Mouse (Mus musculus) embryo, embryonic 11.5 days (tissue): ENCODE data around the gene Noct.
"Not testable (repeated sequence)": the region's sequence is repeated elsewhere in the genome, so short reads cannot be mapped to it uniquely, and the experiment has no call there.

Source experiments
- DNase-seq: peaks from one replicate; pipeline ENCODE4 v3.0.0-alpha.2; 2012; ENCODE audit warnings: low read depth, low spot score

Noct gene

DNA sequence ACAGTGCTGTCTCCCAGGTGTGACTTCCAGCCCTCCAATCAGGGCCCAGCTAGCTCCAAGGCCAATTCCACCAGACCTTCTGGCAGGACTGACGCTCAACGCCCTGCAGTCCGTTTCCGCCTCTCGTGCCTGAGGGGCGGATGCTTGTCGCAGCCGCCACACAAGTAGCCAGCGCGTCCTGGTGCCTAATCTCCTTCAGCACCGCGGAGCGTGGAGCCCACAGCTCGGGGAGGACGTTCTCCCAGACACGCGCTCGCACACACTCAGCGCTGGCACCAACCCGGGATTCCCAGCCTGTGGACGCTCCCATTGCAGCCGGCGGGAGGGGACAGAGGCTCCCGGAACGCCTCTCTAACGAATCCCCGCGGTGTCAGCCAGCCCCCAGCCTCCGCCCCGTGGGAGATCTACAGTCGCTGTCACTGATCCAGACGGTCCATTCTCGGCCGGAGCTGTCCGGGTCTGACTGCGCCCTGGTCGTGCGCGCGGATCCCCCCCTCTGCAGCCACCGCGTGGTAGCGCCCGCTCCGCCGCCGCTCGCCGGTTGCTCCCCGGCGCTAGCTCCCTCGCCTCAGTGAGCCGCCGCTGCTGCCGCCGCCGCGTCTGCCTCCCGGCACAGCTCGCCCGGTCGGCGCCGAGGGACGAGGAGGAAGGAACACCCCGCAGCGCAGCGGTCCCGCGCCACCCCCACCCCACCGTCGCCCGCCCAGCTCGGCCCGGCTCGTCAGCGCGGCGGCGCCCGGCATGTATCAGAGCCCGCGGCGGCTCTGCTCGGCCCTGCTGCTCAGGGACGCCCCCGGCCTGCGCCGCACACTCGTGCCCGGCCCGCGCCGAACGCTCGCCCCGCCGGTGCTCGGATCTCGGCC lies at the start of gene Noct:
Noct (plus strand) TSS at position 85 of the 863 bp plus-strand sequence.
- DNase-seq = peak; percentile 79

DNA sequence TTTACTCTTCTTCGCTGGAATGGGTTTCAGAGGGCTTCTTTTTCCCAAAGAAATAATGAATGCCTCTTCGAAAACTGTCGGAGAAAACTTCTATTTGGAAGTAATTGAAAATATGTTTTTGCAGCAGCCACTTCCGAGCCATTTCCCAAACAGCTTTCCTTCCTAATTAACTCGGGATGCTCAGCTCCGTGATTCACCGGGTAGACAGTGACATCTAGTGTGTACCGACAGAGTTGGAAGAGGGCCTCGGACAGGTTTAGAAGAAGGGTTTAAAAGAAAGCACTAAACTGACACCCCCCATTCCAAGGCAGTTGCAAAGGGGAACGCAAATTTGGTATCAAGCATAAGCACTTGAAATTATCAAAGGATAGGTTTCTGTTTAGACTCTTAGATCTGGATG lies 46.1 kb upstream of the Noct start:
- DNase-seq = no peak

DNA sequence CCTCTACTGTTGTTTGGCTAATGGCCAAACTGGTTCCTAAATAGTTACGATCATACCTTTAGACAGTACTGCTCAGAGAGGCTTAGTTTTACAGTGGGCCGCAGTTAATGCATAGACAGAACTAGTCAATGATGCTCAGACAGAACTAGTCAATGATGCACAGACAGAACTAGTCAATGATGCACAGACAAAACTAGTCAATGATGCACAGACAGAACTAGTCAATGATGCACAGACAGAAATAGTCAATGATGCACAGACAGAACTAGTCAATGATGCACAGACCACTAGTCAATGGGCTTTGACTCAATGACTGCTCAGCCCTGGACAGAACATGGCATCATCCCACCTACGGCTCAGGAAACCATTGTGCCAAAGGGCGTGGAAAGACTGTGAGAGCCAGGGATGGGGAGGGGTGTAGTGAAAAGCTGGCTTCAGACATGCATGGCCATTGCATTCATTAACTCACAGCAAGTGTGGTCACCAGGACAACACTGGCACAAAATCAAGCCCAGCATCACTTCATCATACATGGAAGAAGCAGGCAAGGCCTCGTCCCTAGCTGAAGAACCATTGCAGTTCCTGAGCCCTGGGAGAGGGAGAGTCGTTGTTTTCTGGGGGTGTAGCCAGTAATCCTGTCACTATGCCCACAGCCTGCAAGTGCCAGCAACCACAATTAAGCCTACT lies 44.6 kb upstream of the Noct start:
- DNase-seq = no peak

DNA sequence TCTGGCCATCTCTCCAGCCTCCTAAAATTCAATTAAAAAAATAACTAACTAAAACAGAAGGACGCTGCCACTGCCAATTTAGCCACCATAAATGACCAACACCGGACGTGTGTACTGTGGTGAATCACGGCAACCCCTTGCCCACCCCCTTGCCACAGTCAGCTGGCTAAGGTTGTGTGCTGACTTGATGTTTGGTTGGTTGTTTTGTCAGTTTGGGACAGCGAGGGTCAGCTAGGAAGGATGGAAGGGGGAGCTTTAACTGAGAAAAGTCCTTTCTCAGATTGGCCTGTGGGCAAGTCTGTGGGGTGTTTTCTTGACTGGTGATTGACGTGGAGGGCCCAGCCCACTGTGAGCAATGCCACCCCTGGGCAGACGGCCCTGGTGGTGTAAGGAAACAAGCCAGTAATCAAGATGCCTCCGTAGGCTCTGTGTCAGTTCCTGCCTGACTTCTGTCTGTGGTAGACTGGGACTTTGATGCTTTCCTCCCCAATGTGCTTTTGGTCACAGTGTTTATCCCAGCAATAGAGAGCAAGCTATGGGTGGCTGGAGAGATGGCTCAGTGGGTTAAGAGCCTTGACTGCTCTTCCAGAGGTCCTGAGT lies 43.8 kb upstream of the Noct start:
- DNase-seq = no peak

DNA sequence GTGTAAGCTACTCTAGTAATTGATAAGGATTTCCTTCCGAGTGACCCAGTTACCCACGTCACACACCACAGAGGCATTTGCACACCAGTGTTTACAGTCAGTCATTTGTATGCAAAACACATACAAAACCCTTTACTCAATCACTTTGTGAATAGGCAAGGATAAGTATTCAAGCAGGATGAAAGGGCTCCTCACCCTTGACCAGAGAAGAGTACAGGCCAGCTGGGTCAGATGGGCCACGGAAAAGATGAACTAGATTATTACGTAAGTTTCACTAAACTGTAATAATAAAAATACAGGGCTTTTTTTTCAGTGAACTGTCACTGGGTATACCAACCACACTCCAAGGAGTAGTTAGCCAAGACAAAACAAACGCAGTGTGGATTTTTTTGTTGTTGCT lies 41.8 kb upstream of the Noct start:
- no peak for DNase-seq

DNA sequence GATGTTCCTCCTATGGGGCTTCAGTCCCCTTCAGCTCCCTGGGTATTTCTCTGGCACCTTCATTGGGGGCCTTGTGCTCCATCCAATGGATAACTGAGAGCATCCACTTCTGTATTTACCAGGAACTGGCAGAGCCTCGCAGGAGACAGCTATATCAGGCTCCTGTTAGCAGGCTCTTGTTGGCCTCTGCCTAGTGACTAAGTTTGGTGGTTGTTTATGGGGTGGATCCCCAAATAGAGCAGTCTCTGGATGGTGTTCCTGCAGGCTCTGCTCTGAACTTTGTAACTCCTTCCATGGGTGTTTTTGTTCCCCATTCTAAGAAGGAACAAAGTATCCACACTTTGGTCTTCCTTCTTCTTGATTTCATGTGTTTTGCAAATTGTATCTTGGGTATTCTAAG lies 40.7 kb upstream of the Noct start:
- DNase-seq = not testable (repeated sequence)

DNA sequence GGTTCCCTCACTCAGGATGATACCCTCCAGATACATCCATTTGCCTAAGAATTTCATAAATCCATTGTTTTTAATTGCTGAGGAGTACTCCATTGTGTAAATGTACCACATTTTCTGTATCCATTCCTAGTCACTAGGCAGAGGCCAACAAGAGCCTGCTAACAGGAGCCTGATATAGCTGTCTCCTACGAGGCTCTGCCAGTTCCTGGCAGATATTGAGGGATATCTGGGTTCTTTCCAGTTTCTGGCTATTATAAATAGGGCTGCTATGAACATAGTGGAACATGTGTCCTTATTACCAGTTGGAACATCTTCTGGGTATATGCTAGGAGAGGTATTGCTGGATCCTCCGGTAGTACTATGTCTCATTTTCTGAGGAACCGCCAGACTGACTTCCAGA lies 40.3 kb upstream of the Noct start:
- not testable (repeated sequence) for DNase-seq

DNA sequence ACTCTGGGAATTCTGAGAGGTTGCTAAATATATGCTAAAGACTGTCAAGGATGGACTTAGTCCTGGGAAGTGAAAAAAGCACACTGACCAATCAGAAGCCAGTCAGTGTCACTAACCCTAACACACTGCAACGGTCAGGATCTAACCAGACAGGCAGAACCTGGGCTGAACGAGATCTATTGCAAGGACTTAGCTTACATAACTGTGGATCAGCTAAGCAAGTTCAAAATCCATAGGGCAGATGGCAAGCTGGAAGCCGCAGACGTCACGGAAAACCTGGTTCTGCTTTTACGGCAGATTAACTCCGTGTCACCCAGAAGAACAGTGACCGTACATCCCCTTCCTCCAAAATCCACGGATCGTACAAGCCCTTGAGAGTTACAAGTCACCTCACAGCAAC lies 39.5 kb upstream of the Noct start:
- no peak for DNase-seq

DNA sequence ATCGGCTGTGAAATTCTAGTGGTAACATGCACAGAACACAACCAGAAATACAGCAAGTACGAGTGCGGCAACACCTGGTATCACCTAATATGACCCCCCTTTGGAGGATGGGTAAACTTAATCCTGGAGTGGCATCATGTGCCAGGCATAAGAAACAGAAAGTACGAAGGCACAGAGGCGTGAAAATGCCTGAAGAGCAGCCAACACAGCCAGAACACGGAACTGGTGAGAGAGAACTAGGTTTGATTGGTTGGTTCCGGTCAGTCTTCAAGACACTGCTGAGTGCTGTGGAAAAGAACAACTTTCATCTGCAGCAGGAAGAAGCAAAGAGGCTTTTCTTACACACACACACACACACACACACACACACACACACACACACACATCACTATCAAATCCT lies 38.8 kb upstream of the Noct start:
- DNase-seq = no peak

DNA sequence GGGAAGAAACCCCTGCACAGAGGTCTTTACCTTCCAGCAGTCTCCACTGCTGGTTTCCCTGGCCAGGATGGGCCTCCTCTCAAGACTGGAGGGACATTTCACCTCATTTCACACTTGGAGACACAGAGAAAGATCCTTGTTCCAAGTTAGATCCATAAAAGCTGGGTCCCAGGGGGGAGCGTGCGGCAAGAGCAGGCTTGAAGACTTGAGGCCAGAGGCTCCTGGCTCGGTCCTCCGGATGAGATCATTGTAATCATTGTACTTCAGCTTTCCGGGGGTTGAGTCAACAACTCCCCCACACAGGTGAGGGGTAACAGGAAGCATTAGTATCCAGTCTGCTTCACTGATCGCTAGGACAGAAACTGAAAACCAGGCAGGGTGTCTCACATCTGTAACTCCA lies 30.2 kb upstream of the Noct start:
- no peak for DNase-seq

DNA sequence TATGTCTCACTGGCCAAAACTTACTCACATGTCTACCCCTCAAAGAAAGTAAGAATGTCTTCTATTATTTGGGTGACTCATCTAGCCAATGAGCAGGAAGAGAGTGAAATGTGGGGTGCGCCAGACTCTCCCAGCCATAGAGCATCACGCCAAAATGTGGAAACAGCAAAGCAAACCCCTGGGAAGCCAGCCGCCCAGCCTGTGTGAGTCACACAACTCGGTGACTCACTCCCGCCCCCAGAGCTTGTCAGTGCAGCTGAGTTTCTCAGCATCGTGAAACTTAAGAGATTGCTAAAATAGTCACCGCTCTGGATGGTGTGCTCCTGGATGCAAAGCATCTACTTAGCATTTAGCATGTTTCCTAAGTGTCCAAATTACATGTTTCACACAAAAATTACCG lies 28.9 kb upstream of the Noct start:
- no peak for DNase-seq

DNA sequence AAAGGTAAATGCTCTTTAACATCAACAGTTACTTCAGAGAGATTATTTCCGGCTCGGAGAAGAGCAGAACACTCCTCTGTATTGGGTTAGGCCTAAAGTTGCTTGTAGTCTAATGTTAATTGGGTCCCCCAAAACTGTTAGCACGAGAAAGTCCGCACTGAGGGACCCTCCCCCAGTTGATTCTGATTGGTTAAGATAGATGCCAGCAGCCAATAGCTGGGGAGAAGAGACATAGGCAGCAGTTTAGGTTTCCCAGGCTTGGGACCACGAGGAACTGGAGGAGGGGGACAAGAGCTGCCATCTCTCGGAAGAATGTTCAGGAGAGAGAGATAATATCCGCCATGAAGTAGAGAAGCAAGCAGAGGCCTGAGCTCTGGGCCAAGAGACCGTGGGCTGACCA lies 28.5 kb upstream of the Noct start:
- DNase-seq = no peak

DNA sequence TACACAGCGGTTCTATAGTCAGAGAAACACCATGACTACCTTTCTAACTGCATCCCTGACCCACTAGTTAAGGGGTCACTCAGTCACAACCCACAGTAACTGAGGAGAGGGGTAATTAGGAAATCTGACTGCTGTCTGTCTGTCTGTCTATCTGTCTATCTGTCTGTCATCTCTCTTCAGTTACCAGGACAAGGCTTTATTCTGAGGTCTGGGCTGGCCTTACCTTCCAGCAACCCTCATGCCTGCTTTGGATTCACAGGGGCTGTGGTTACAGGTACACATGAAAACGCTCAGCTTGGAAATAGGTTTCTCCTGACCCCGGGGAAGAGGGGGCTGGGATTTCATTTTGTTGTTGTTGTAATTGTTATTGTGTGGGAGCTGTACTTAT lies 27.5 kb upstream of the Noct start:
- no peak for DNase-seq

DNA sequence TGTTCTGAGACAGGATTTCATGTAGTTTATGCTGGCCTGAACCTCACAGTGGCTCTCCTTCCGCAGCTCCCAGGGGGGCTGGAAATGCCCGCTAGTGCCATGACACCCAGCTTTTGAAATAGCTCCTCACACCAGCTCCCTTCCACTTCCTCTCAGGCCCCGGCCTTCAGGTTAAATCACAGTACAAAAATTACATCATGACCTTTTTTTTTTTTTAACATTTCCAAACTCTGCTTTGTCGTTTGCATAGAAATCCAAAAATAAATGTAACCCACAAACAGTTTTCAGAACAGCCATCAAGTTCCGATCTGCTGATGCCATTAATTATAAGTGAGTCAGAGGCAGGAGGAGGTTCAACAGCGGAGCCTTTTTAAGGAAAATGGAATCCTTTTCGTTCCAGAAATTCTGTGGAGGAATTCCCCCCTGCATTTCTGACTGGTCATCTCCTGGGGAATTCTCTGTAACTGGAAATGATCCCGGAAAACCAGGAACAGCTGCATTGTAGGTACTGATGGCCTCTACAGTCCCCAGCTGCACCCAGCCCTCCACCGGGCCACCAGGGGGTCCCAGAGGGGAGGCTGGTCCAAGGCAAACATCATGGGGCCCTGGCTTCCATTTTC lies 27.0 kb upstream of the Noct start:
- DNase-seq = no peak

DNA sequence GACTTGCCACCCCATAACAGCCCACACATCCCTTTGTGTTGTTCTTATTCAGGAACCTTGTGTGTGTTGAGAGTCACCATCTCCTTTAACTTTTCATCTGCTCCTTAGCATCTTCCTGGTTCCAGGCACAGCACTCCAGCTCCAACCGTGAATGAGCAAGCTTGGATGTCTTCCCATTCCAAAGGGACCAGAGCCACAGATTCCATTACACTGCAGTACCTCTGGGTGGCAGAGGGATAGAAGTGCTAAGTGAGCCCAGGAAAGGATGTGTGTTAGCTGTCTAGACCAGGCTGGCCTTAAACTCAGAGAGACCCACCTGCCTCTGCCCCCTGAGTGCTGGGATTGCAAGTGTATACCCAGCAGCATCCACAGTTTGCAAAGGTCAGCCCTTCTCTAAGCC lies 26.0 kb upstream of the Noct start:
- no peak for DNase-seq

DNA sequence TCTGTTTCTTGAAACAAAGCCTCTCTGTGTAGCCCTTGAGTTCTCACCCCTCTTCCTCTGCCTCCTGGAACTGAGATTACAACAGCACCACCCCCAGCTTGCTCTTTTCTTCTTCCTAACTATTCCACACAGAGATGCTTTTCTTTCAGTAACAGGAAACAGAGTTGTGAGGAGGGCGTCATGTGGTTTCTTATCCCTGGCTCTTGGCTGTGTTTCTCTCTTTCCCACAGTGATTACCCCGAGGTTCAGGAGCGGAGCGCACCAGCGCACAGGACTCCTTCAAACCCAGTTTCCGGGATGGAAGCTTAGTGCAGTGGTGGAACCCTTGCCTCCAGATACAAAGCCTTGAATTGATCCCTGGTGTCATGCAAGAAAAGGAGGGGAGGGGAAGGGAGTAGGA lies 25.1 kb upstream of the Noct start:
- DNase-seq = no peak

DNA sequence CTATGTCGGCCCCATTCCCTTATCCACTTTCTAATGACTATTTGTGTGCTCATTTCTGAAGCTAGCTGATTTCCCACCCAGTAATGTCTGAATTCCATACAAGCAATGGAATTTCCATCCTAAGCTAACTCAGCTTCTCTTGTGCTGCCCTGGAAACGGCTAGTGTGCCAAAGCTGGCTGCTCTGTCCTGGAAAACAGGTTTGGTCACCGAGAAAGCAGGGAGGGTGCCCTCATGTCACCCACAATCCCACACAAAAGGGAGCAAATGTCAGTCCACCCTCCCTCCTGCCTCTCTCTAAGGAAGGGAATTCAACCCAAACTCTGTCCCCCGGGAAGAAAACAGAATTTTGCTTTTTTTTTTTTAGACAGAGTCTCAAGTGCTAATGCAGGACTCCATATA lies 23.9 kb upstream of the Noct start:
- DNase-seq = no peak

DNA sequence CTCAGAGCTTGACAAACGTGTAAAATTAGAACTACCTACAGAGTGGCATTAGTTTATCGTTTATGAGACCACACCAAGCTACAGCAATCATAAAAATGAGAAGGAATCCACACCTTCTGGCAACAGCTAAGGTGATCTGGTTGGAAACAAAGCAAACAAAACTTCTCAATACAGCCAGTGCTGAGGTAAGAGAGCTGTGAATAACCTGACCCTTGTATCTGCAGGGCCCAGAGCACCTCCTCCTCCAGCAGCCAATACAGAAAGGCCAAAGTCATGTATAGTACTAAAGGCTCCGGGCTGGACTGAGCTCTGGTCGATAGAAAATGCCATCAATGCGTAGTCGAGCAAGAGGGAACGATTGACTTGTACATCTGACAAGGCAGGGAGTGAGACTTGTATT lies 23.4 kb upstream of the Noct start:
- DNase-seq = no peak

DNA sequence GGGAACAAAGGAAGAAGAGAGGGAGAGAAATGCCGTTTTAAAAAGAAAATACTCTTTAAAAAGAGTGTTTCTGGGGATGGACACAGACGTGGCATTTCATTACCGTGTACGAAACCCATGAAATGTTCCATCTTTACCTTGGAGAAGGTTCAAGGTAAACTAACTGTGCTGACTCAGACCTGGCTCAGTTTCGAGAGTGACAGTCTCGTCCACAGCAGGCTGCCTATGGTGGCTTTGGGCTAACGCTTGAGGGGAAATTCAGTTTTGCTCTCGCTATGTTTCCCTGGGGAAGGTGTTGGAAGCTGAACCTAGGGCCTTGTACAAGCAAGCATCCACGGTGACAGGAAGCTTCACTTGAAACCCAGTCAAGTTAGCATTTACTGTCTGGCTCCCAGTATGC lies 22.3 kb upstream of the Noct start:
- no peak for DNase-seq

DNA sequence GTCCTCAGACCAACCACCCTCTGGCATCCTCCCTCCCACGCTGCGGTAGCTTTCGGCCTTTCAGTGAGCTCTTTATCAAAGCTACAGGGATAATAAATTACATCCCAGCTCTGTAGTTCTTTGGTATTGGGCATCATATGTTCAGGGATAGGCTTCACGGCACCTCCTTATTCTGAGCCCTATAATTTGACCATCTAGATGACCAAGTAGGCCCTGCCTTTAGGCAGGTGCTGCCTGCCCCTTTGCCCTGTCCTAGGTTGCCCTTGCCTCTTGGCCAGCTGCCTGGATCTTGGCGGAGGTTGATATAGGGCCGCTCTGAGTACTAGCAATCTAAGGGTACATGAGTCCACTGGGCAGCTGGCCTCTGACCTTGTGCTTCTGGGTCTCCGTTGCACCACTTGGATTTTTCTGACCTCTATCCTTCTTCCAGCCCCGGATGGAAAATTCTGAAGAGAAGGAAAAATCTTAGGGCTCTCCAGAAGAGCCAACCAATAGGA lies 21.7 kb upstream of the Noct start:
- DNase-seq = no peak

DNA sequence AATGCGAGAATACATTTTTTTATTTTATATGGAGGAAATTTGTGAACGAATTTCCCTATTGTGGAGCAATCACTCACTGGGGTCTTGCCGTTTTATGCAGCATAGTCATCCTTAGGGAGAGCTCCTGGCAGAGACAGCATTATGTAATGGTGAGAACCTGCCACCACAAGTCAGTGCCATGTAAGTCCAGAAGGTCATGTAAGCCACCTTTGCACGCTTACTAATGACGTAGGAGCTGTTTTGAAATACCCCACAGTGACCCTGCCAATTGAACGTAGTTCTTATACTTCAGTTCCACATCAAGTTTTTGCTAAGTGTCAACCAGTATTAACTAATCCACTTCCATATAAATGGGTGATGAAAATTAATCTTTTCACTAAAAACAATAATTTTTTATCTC lies 20.3 kb upstream of the Noct start:
- no peak for DNase-seq

DNA sequence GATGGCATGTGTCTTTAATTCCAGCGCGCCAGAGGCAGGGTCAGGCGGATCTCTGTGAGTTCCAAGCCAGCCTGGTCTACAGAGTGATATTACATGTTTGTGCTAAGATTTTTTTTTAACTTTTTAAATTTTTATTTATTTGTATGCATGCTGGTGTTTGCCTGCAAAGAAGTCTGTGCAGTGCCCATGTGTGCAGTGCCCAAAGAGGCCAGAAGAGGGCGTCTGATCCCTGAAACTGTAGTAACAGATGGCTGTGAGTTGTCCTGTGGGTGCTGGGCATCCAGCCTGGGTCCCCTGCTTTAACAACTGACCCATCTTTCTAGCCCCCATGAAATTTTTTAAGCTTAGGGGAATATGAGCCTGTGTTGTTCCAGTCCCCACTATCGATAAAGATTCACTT lies 19.8 kb upstream of the Noct start:
- DNase-seq = no peak
